Mouse (Mus musculus) embryonic facial prominence, embryonic 13.5 days (tissue): ENCODE results near the gene Slc35f4. TPM values are rescaled to one million over a fixed set of nuclear protein-coding genes. Genes with fewer than 3 reads are reported as not detected.

Experiments
- ATAC-seq: fragments of 200-750 bp; cut with Nextera tagmentation; 2 replicates; pipeline ENCODE4 v1.8.0; 2017; ENCODE audit warnings: low read depth; ENCODE audit not compliant: insufficient number of reproducible peaks, insufficient read depth, low FRiP score, low TSS enrichment
- H3K27ac ChIP-seq: fragments of 300-500 bp; sonication (generic); 2 replicates; pipeline ENCODE4 v1.5.1; 2015; ENCODE audit warnings: moderate library complexity, mild to moderate bottlenecking, inconsistent platforms
- H3K27me3 ChIP-seq: fragments of 300-500 bp; sonication (generic); 2 replicates; pipeline ENCODE4 v1.6.1; 2015; ENCODE audit warnings: mild to moderate bottlenecking, inconsistent platforms
- H3K36me3 ChIP-seq: fragments of 300-500 bp; sonication (generic); 2 replicates; pipeline ENCODE4 v1.6.1; 2015; ENCODE audit warnings: mild to moderate bottlenecking, inconsistent platforms
- H3K4me1 ChIP-seq: fragments of 300-500 bp; sonication (generic); 2 replicates; pipeline ENCODE4 v1.6.1; 2015; ENCODE audit warnings: inconsistent platforms
- H3K4me2 ChIP-seq: fragments of 300-500 bp; sonication (generic); 2 replicates; pipeline ENCODE4 v1.6.1; 2015; ENCODE audit warnings: moderate library complexity, mild to moderate bottlenecking, inconsistent platforms
- H3K4me3 ChIP-seq: fragments of 300-500 bp; sonication (generic); 2 replicates; pipeline ENCODE4 v1.5.1; 2015; ENCODE audit warnings: mild to moderate bottlenecking, inconsistent platforms
- H3K9ac ChIP-seq: fragments of 300-500 bp; sonication (generic); 2 replicates; pipeline ENCODE4 v1.6.1; 2015; ENCODE audit warnings: mild to moderate bottlenecking, inconsistent platforms
- H3K9me3 ChIP-seq: fragments of 300-500 bp; sonication (generic); 2 replicates; pipeline ENCODE4 v1.6.1; 2016; ENCODE audit warnings: inconsistent platforms
- WGBS: fragments of 180-500 bp; shearing (Covaris S2); methylation state at CpG from one replicate; pipeline ENCODE4 v1.1.7; 2015; ENCODE audit warnings: mixed read lengths; 5-methylcytosine and 5-hydroxymethylcytosine counted together
- polyA plus RNA-seq: library from polyadenylated mRNA; unstranded; fragments of >200 nt; fragmentation: Nextera tagmentation; extraction: Ambion mirVana; gene quantifications from 2 replicates; pipeline ENCODE4 v1.2.1, GENCODE M21; 2015

Slc35f4 gene
- polyA plus RNA-seq, 1 experiment from 2014 or later: not detected

- H3K4me2 ChIP-seq: no peak overlapping the region
- no peak overlapping the region for H3K27ac ChIP-seq
- no peak for ATAC-seq
- H3K9me3 ChIP-seq: no peaks in the 10 kb centered on the region
- H3K4me1 ChIP-seq: no peaks in the 10 kb centered on the region
- H3K4me3 ChIP-seq: no peak overlapping the region
- WGBS: 75% methylated on average over 2 of the region's 2 CpGs
- H3K9ac ChIP-seq: no peak overlapping the region
- H3K27me3 ChIP-seq: no peaks in the 10 kb centered on the region
- no peaks in the 10 kb centered on the region for H3K36me3 ChIP-seq
These were observed 64.1 kb downstream of the Slc35f4 start for GRCm38 (mm10) chr14:49461761-49462160.

GRCm38 (mm10) chr14:49460799-49461198, 65.0 kb downstream of the Slc35f4 start:
- no peaks in the 10 kb centered on the region for H3K9me3 ChIP-seq
- no peaks in the 10 kb centered on the region for H3K36me3 ChIP-seq
- WGBS: 68% methylated on average over 3 of the region's 3 CpGs
- H3K27me3 ChIP-seq: no peaks in the 10 kb centered on the region
- H3K27ac ChIP-seq: no peak overlapping the region
- no peak overlapping the region for H3K4me2 ChIP-seq
- H3K4me1 ChIP-seq: no peaks in the 10 kb centered on the region
- no peak for ATAC-seq
- H3K9ac ChIP-seq: no peak overlapping the region
- no peak overlapping the region for H3K4me3 ChIP-seq

- H3K36me3 ChIP-seq: no peaks in the 10 kb centered on the region
- H3K4me2 ChIP-seq: no peak overlapping the region
- no peak overlapping the region for H3K4me3 ChIP-seq
- H3K27me3 ChIP-seq: no peaks in the 10 kb centered on the region
- H3K9me3 ChIP-seq: no peaks in the 10 kb centered on the region
- no peak overlapping the region for H3K27ac ChIP-seq
- no peak overlapping the region for H3K9ac ChIP-seq
- no peak for ATAC-seq
- WGBS: 80% methylated on average over 6 of the region's 6 CpGs
- no peaks in the 10 kb centered on the region for H3K4me1 ChIP-seq
These were observed 71.4 kb downstream of the Slc35f4 start for GRCm38 (mm10) chr14:49454283-49454914.

- 51% methylated on average over 3 of the region's 3 CpGs for WGBS
- no peaks in the 10 kb centered on the region for H3K27me3 ChIP-seq
- ATAC-seq: no peak
These were observed 72.1 kb downstream of the Slc35f4 start for GRCm38 (mm10) chr14:49453782-49454181.

GRCm38 (mm10) chr14:49447669-49448068, 78.2 kb downstream of the Slc35f4 start:
- ATAC-seq: no peak
- WGBS: 29% methylated on average over 7 of the region's 7 CpGs
- H3K27ac ChIP-seq: no peak overlapping the region
- no peaks in the 10 kb centered on the region for H3K27me3 ChIP-seq
- no peak overlapping the region for H3K4me3 ChIP-seq
- no peak overlapping the region for H3K9ac ChIP-seq
- no peak overlapping the region for H3K4me2 ChIP-seq
- no peaks in the 10 kb centered on the region for H3K9me3 ChIP-seq
- no peaks in the 10 kb centered on the region for H3K4me1 ChIP-seq
- no peaks in the 10 kb centered on the region for H3K36me3 ChIP-seq

More at GRCm38 (mm10) chr14:49453782-49454181, 72.1 kb downstream of the Slc35f4 start:
- H3K4me2 ChIP-seq: no peak overlapping the region
- H3K9me3 ChIP-seq: no peaks in the 10 kb centered on the region
- H3K9ac ChIP-seq: no peak overlapping the region
- H3K4me3 ChIP-seq: no peak overlapping the region
- no peaks in the 10 kb centered on the region for H3K4me1 ChIP-seq
- no peak overlapping the region for H3K27ac ChIP-seq
- H3K36me3 ChIP-seq: no peaks in the 10 kb centered on the region

- H3K4me1 ChIP-seq: no peaks in the 10 kb centered on the region
- H3K27ac ChIP-seq: no peak overlapping the region
- H3K4me2 ChIP-seq: no peak overlapping the region
- H3K27me3 ChIP-seq: no peaks in the 10 kb centered on the region
- H3K36me3 ChIP-seq: no peaks in the 10 kb centered on the region
- no peak for ATAC-seq
- no peak overlapping the region for H3K9ac ChIP-seq
- H3K9me3 ChIP-seq: no peaks in the 10 kb centered on the region
- H3K4me3 ChIP-seq: no peak overlapping the region
- 36% methylated on average over 7 of the region's 7 CpGs for WGBS
These were observed 79.4 kb downstream of the Slc35f4 start for GRCm38 (mm10) chr14:49446461-49446860.

- no peaks in the 10 kb centered on the region for H3K36me3 ChIP-seq
- no peak overlapping the region for H3K4me3 ChIP-seq
- H3K4me2 ChIP-seq: no peak overlapping the region
- H3K4me1 ChIP-seq: 0 out of 2 replicates have a peak, but pooled peaks cover 1% of the 10 kb centered on the region
- 90% methylated on average over 3 of the region's 3 CpGs for WGBS
- ATAC-seq: no peak
- no peaks in the 10 kb centered on the region for H3K9me3 ChIP-seq
- H3K27me3 ChIP-seq: no peaks in the 10 kb centered on the region
- H3K27ac ChIP-seq: no peak overlapping the region
- H3K9ac ChIP-seq: no peak overlapping the region
These were observed 89.0 kb downstream of the Slc35f4 start for GRCm38 (mm10) chr14:49436811-49437210.

GRCm38 (mm10) chr14:49431821-49432220, 94.0 kb downstream of the Slc35f4 start:
- WGBS: 40% methylated on average over 5 of the region's 5 CpGs

GRCm38 (mm10) chr14:49392482-49392881, 133.4 kb downstream of the Slc35f4 start:
- no peak for ATAC-seq
- Histone ChIP-seq H3K4me3 (no peak overlapping the region), H3K27ac (no peak overlapping the region), H3K9ac (no peak overlapping the region), H3K4me1 (no peaks in the 10 kb centered on the region), H3K36me3 (no peaks in the 10 kb centered on the region), H3K4me2 (no peak overlapping the region), H3K9me3 (no peaks in the 10 kb centered on the region), H3K27me3 (no peaks in the 10 kb centered on the region)
- 17% methylated on average over 1 of the region's 1 CpGs for WGBS

More at GRCm38 (mm10) chr14:49431821-49432220, 94.0 kb downstream of the Slc35f4 start:
- no peak overlapping the region for H3K27ac ChIP-seq
- no peak overlapping the region for H3K4me3 ChIP-seq
- H3K36me3 ChIP-seq: no peaks in the 10 kb centered on the region
- H3K4me1 ChIP-seq: 0 out of 2 replicates have a peak, but pooled peaks cover 3% of the 10 kb centered on the region
- ATAC-seq: no peak
- no peaks in the 10 kb centered on the region for H3K27me3 ChIP-seq
- H3K9me3 ChIP-seq: no peaks in the 10 kb centered on the region
- H3K4me2 ChIP-seq: no peak overlapping the region
- H3K9ac ChIP-seq: no peak overlapping the region

GRCm38 (mm10) chr14:49362161-49362560, 163.7 kb downstream of the Slc35f4 start:
- H3K4me1 ChIP-seq: no peaks in the 10 kb centered on the region
- no peak overlapping the region for H3K4me2 ChIP-seq
- H3K36me3 ChIP-seq: no peaks in the 10 kb centered on the region
- no peaks in the 10 kb centered on the region for H3K9me3 ChIP-seq
- H3K27ac ChIP-seq: no peak overlapping the region
- no peak for ATAC-seq
- no peak overlapping the region for H3K4me3 ChIP-seq
- no peaks in the 10 kb centered on the region for H3K27me3 ChIP-seq
- 61% methylated on average over 2 of the region's 2 CpGs for WGBS
- no peak overlapping the region for H3K9ac ChIP-seq

GRCm38 (mm10) chr14:49355561-49355960, 170.3 kb downstream of the Slc35f4 start:
- H3K4me2 ChIP-seq: no peak overlapping the region
- no peaks in the 10 kb centered on the region for H3K36me3 ChIP-seq
- H3K27ac ChIP-seq: no peak overlapping the region
- H3K4me3 ChIP-seq: no peak overlapping the region
- ATAC-seq: no peak
- H3K4me1 ChIP-seq: no peaks in the 10 kb centered on the region
- H3K27me3 ChIP-seq: no peaks in the 10 kb centered on the region
- no peaks in the 10 kb centered on the region for H3K9me3 ChIP-seq
- no peak overlapping the region for H3K9ac ChIP-seq

GRCm38 (mm10) chr14:49348897-49349250, 177.0 kb downstream of the Slc35f4 start:
- no peaks in the 10 kb centered on the region for H3K9me3 ChIP-seq
- H3K4me3 ChIP-seq: no peak overlapping the region
- WGBS: 79% methylated on average over 1 of the region's 1 CpGs
- H3K36me3 ChIP-seq: no peaks in the 10 kb centered on the region
- no peaks in the 10 kb centered on the region for H3K4me1 ChIP-seq
- no peaks in the 10 kb centered on the region for H3K27me3 ChIP-seq
- H3K9ac ChIP-seq: no peak overlapping the region
- no peak for ATAC-seq
- no peak overlapping the region for H3K27ac ChIP-seq
- H3K4me2 ChIP-seq: no peak overlapping the region
